Mouse (Mus musculus): ENCODE data around the gene Ddx39.

DNA sequence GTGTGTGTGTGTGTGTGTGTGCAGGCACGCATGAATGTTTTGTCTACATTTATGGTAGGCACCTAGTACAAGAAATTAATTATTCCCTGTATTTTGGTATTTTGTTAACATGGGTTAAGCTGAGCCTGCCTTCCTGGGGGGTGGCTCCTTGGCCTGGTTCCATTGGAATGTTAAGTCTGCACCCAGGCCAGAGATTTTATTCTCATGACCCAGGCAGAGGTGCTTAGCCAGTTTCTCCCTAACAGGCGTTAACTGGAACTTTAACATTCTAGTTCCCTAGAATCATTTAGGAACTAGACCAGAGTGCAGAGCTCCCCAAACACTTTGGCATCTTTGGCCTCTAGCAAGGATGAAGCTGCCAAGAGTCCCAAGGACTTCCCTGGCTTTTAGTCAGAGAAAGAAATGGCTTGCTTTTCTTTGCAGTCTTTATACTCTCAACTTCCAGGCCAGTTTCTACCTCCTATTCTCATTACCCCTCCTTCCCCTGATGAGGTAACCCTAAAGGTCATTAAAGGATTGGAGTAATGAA lies 44.3 kb downstream of the Ddx39 start:
- TF ChIP-seq CTCF (IDR thresholded peaks at IDR 0.05; ENCODE audit: low read depth) (no peak), EP300 (IDR thresholded peaks at IDR 0.05; ENCODE audit: low read depth) (no peak)
